Mouse (Mus musculus) stomach, postnatal 0 days (tissue): ENCODE measurements around the gene Nup107. TPM values are rescaled to one million over a fixed set of nuclear protein-coding genes. Genes with fewer than 3 reads are reported as not detected.
"Not testable (repeated sequence)": the region's sequence is repeated elsewhere in the genome, so short reads cannot be mapped to it uniquely, and the experiment has no call there.

Source experiments
- ATAC-seq: fragments of 200-750 bp; cut with Nextera tagmentation; 2 replicates; pipeline ENCODE4 v1.8.0; 2017; ENCODE audit not compliant: low FRiP score, low TSS enrichment
- DNase-seq: peaks from one replicate; pipeline ENCODE4 v3.0.0-alpha.2; 2016; ENCODE audit warnings: low spot score
- H3K27ac ChIP-seq: fragments of 300-500 bp; sonication (generic); replicated peaks from 2 replicates; pipeline ENCODE4 v1.5.1; 2014; ENCODE audit warnings: mild to moderate bottlenecking, control low read depth
- H3K27me3 ChIP-seq: fragments of 300-500 bp; sonication (generic); 2 replicates; pipeline ENCODE4 v1.6.1; 2014; ENCODE audit warnings: low read length; ENCODE audit not compliant: control insufficient read depth, insufficient read depth
- H3K36me3 ChIP-seq: fragments of 300-500 bp; sonication (generic); 2 replicates; pipeline ENCODE4 v1.6.1; 2014; ENCODE audit warnings: low read length, mixed read lengths; ENCODE audit not compliant: control insufficient read depth, insufficient read depth
- H3K4me1 ChIP-seq: fragments of 300-500 bp; sonication (generic); replicated peaks from 2 replicates; pipeline ENCODE4 v1.6.1; 2014; ENCODE audit warnings: antibody characterized with exemption; ENCODE audit not compliant: control insufficient read depth, insufficient read depth
- H3K4me2 ChIP-seq: fragments of 300-500 bp; sonication (generic); replicated peaks from 2 replicates; pipeline ENCODE4 v1.6.1; 2014; ENCODE audit warnings: low read depth, mild to moderate bottlenecking, control low read depth, moderate library complexity
- H3K4me3 ChIP-seq: fragments of 300-500 bp; sonication (generic); 2 replicates; pipeline ENCODE4 v1.5.1; 2014; ENCODE audit warnings: low read depth, low read length, control low read depth
- H3K9ac ChIP-seq: fragments of 300-500 bp; sonication (generic); 2 replicates; pipeline ENCODE4 v1.6.1; 2014; ENCODE audit warnings: mild to moderate bottlenecking, low read length, control low read depth, mixed read lengths
- H3K9me3 ChIP-seq: fragments of 300-500 bp; sonication (generic); 2 replicates; pipeline ENCODE4 v1.6.1; 2016; ENCODE audit warnings: low read length; ENCODE audit not compliant: control insufficient read depth
- CTCF ChIP-seq: IDR thresholded peaks from 2 replicates; pipeline ENCODE4 v1.5.1; 2016; ENCODE audit warnings: antibody characterized with exemption, low read depth, mild to moderate bottlenecking, moderate library complexity
- EP300 ChIP-seq: optimal IDR thresholded peaks from 2 replicates; pipeline ENCODE3; 2016; ENCODE audit warnings: antibody characterized with exemption
- WGBS: fragments of 180-500 bp; shearing (Covaris S2); extraction: QIAGEN DNeasy Blood & Tissue Kit; methylation state at CpG from one replicate; pipeline ENCODE4 v1.1.7; 2014; 5-methylcytosine and 5-hydroxymethylcytosine counted together
- polyA plus RNA-seq: library from polyadenylated mRNA; unstranded; fragments of >200 nt; fragmentation: Nextera tagmentation; extraction: Ambion mirVana; gene quantifications from 2 replicates; pipeline ENCODE4 v1.2.1, GENCODE M21; 2015

Gene Nup107
- polyA plus RNA-seq, 1 experiment from 2014 or later = 16.5 TPM

- no peak for ATAC-seq
- Histone ChIP-seq H3K4me3 (no peak overlapping the region), H3K9ac (no peak overlapping the region), H3K27ac (no peak overlapping the region), H3K4me2 (no peak overlapping the region), H3K9me3 (no peaks in the 10 kb centered on the region), H3K4me1 (no peaks in the 10 kb centered on the region), H3K27me3 (no peaks in the 10 kb centered on the region), H3K36me3 (peaks cover 28% of the 10 kb centered on the region)
- DNase-seq = no peak
- 90% methylated on average over 18 of the region's 18 CpGs for WGBS
- TF ChIP-seq CTCF = no peak
- TF ChIP-seq EP300 = no peak
Measured at GRCm38 (mm10) chr10:117758749-117759727, 33.5 kb downstream of the Nup107 start.

DNA sequence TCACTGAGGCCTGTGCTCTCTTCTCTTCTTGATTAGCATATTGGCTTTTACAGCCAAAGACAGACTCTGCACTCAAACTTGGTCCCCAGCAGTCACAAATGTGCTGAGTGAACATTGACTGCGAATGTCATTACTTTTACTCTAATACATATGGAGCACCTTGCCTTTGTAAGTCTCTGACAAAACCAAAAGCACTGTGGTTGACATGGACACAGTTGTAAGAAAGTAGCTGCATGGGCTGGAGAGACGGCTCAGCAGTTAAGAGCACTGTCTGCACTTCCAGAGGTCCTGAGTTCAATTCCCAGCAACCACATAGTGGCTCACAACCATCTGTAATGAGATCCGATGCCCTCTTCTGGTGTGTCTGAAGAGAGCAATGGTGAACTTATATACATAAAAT, 34.2 kb downstream of the Nup107 start:
- not testable (repeated sequence) for H3K9me3 ChIP-seq, H3K4me3 ChIP-seq, H3K9ac ChIP-seq, H3K27me3 ChIP-seq, H3K4me1 ChIP-seq, ATAC-seq, DNase-seq, H3K27ac ChIP-seq, H3K4me2 ChIP-seq
- H3K36me3 ChIP-seq = peaks cover 28% of the 10 kb centered on the region
- WGBS = 98% methylated on average over 3 of the region's 3 CpGs

- Histone ChIP-seq H3K36me3 (peaks cover 28% of the 10 kb centered on the region), H3K4me3 (no peak overlapping the region), H3K4me2 (no peak overlapping the region), H3K9me3 (no peaks in the 10 kb centered on the region), H3K27me3 (no peaks in the 10 kb centered on the region), H3K27ac (no peak overlapping the region), H3K4me1 (no peaks in the 10 kb centered on the region), H3K9ac (no peak overlapping the region)
- TF ChIP-seq CTCF (no peak), EP300 (no peak)
- WGBS = 93% methylated on average over 7 of the region's 7 CpGs
- DNase-seq = no peak
- ATAC-seq = no peak
Measured at GRCm38 (mm10) chr10:117757796-117758342, 34.6 kb downstream of the Nup107 start.

DNA sequence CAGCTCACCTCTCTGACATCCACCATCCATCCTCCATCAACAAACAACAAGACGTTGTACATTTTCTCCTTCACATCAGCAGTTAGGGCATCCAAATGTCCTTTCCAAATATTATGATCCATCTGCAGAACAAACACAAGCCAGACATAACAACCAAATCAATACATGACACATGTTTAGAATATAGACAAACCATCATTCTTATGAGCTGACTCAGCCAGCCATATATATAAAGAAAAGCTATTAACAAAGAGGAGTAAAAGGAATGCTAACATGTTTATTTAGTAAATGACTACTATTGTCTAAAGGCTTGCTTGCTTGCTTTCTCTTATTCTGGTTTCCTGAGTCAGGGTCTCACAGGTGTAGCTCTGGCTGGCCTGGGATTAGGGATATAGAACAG, 35.2 kb downstream of the Nup107 start:
- no peak for TF ChIP-seq CTCF
- no peak for TF ChIP-seq EP300
- no peak overlapping the region for H3K4me3 ChIP-seq
- no peak overlapping the region for H3K9ac ChIP-seq
- no peaks in the 10 kb centered on the region for H3K27me3 ChIP-seq
- no peaks in the 10 kb centered on the region for H3K9me3 ChIP-seq
- ATAC-seq = no peak
- WGBS = 72% methylated on average over 1 of the region's 1 CpGs
- DNase-seq = no peak
- H3K36me3 ChIP-seq = peaks cover 28% of the 10 kb centered on the region
- no peaks in the 10 kb centered on the region for H3K4me1 ChIP-seq
- H3K4me2 ChIP-seq = no peak overlapping the region
- no peak overlapping the region for H3K27ac ChIP-seq

DNA sequence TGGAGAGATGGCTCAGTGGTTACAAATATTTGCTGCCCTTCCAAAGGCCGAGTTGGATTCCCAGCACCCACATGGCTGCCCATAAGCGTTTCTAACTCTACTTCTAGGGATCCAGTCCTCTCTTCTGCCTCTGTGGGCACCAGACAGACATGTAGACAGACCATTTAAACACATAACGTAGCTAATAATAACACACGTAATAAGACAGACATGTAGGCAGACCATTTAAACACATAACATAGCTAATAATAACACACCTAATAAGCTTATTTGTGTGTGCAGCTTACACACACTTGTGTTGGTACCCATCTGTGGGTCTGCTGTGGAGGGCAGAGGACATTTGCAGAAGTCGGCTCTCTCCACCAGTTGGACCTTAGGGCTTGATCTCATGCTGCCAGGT, 35.7 kb downstream of the Nup107 start:
- 95% methylated on average over 5 of the region's 5 CpGs for WGBS
- H3K9me3 ChIP-seq = no peaks in the 10 kb centered on the region
- no peak overlapping the region for H3K9ac ChIP-seq
- no peaks in the 10 kb centered on the region for H3K4me1 ChIP-seq
- no peak overlapping the region for H3K4me2 ChIP-seq
- ATAC-seq = no peak
- H3K27ac ChIP-seq = no peak overlapping the region
- no peaks in the 10 kb centered on the region for H3K27me3 ChIP-seq
- TF ChIP-seq CTCF (no peak), EP300 (no peak)
- DNase-seq = no peak
- peaks cover 28% of the 10 kb centered on the region for H3K36me3 ChIP-seq
- no peak overlapping the region for H3K4me3 ChIP-seq
